Mouse (Mus musculus): Measurements from ENCODE around the gene A230072I06Rik. TPM values are rescaled to one million over a fixed set of nuclear protein-coding genes. Genes with fewer than 3 reads are reported as not detected.
A peak's percentile ranks its signal among the peaks of the same experiment; 100 is the strongest.

The A230072I06Rik gene
- polyA plus RNA-seq, 1 experiment from 2014 or later, result not detected

GRCm38 (mm10) chr8:12282128-12282527, 3.5 kb downstream of the A230072I06Rik start:
- TF ChIP-seq CTCF (IDR thresholded peaks at IDR 0.05; ENCODE audit: low read depth), result no peak
- no peaks in the 10 kb centered on the region for H3K27me3 ChIP-seq (ENCODE audit: insufficient read depth, low read length)
- DNase-seq (ENCODE audit: low spot score) (no peak), ATAC-seq (replicated peaks; ENCODE audit: low FRiP score, low read depth) (no peak)
- H3K4me1 ChIP-seq (replicated peaks; ENCODE audit: insufficient read depth, low read length), result 0 out of 2 replicates have a peak, but pooled peaks cover 7% of the 10 kb centered on the region
- H3K36me3 ChIP-seq (ENCODE audit: insufficient read depth, low read length), result no peaks in the 10 kb centered on the region
- no peak overlapping the region for H3K4me2 ChIP-seq (ENCODE audit: low read length)
- no peak overlapping the region for H3K27ac ChIP-seq
- no peak overlapping the region for H3K9ac ChIP-seq (ENCODE audit: low read depth, low read length)
- no peak overlapping the region for H3K4me3 ChIP-seq (replicated peaks; ENCODE audit: low read depth, low read length)
- 70% methylated on average over 22 of the region's 22 CpGs for WGBS
- H3K9me3 ChIP-seq (replicated peaks; ENCODE audit: low read length), result no peaks in the 10 kb centered on the region

- Histone ChIP-seq H3K9ac (ENCODE audit: low read depth, low read length) (no peak overlapping the region), H3K9me3 (replicated peaks; ENCODE audit: low read length) (no peaks in the 10 kb centered on the region), H3K27ac (no peak overlapping the region), H3K4me2 (ENCODE audit: low read length) (no peak overlapping the region), H3K36me3 (ENCODE audit: insufficient read depth, low read length) (no peaks in the 10 kb centered on the region), H3K27me3 (ENCODE audit: insufficient read depth, low read length) (no peaks in the 10 kb centered on the region), H3K4me1 (replicated peaks; ENCODE audit: insufficient read depth, low read length) (no peaks in the 10 kb centered on the region), H3K4me3 (replicated peaks; ENCODE audit: low read depth, low read length) (no peak overlapping the region)
- no peak for TF ChIP-seq CTCF (IDR thresholded peaks at IDR 0.05; ENCODE audit: low read depth)
- ATAC-seq (replicated peaks; ENCODE audit: low FRiP score, low read depth), result no peak
- peak; percentile 41 for DNase-seq (ENCODE audit: low spot score)
Measured at GRCm38 (mm10) chr8:12290551-12290950, 11.9 kb downstream of the A230072I06Rik start.

GRCm38 (mm10) chr8:12298326-12298950, 19.8 kb downstream of the A230072I06Rik start:
- no peak for TF ChIP-seq CTCF (IDR thresholded peaks at IDR 0.05; ENCODE audit: low read depth)
- no peak overlapping the region for H3K4me3 ChIP-seq (replicated peaks; ENCODE audit: low read depth, low read length)

GRCm38 (mm10) chr8:12301998-12302397, 23.4 kb downstream of the A230072I06Rik start:
- no peaks in the 10 kb centered on the region for H3K4me1 ChIP-seq (replicated peaks; ENCODE audit: insufficient read depth, low read length)
- H3K4me2 ChIP-seq (ENCODE audit: low read length), result no peak overlapping the region
- H3K36me3 ChIP-seq (ENCODE audit: insufficient read depth, low read length), result no peaks in the 10 kb centered on the region
- DNase-seq (ENCODE audit: low spot score), result no peak
- no peak overlapping the region for H3K4me3 ChIP-seq (replicated peaks; ENCODE audit: low read depth, low read length)
- WGBS, result 73% methylated on average over 14 of the region's 14 CpGs
- no peak for ATAC-seq (replicated peaks; ENCODE audit: low FRiP score, low read depth)
- no peak overlapping the region for H3K27ac ChIP-seq
- no peaks in the 10 kb centered on the region for H3K9me3 ChIP-seq (replicated peaks; ENCODE audit: low read length)
- no peak for TF ChIP-seq CTCF (IDR thresholded peaks at IDR 0.05; ENCODE audit: low read depth)
- H3K9ac ChIP-seq (ENCODE audit: low read depth, low read length), result no peak overlapping the region
- no peaks in the 10 kb centered on the region for H3K27me3 ChIP-seq (ENCODE audit: insufficient read depth, low read length)

More at GRCm38 (mm10) chr8:12298326-12298950, 19.8 kb downstream of the A230072I06Rik start:
- 70% methylated on average over 10 of the region's 10 CpGs for WGBS
- H3K27ac ChIP-seq, result no peak overlapping the region
- DNase-seq (ENCODE audit: low spot score) (no peak), ATAC-seq (replicated peaks; ENCODE audit: low FRiP score, low read depth) (no peak)
- no peaks in the 10 kb centered on the region for H3K36me3 ChIP-seq (ENCODE audit: insufficient read depth, low read length)
- H3K9me3 ChIP-seq (replicated peaks; ENCODE audit: low read length), result no peaks in the 10 kb centered on the region
- no peaks in the 10 kb centered on the region for H3K4me1 ChIP-seq (replicated peaks; ENCODE audit: insufficient read depth, low read length)
- H3K27me3 ChIP-seq (ENCODE audit: insufficient read depth, low read length), result no peaks in the 10 kb centered on the region
- no peak overlapping the region for H3K4me2 ChIP-seq (ENCODE audit: low read length)
- no peak overlapping the region for H3K9ac ChIP-seq (ENCODE audit: low read depth, low read length)

GRCm38 (mm10) chr8:12312975-12313734, 34.5 kb downstream of the A230072I06Rik start:
- Histone ChIP-seq H3K27ac (no peak overlapping the region), H3K9ac (ENCODE audit: low read depth, low read length) (no peak overlapping the region), H3K36me3 (ENCODE audit: insufficient read depth, low read length) (no peaks in the 10 kb centered on the region), H3K9me3 (replicated peaks; ENCODE audit: low read length) (no peaks in the 10 kb centered on the region), H3K4me2 (ENCODE audit: low read length) (no peak overlapping the region), H3K4me1 (replicated peaks; ENCODE audit: insufficient read depth, low read length) (no peaks in the 10 kb centered on the region), H3K4me3 (replicated peaks; ENCODE audit: low read depth, low read length) (no peak overlapping the region), H3K27me3 (ENCODE audit: insufficient read depth, low read length) (peaks cover 13% of the 10 kb centered on the region; the same call in 1 of the 2 replicates)
- DNase-seq (ENCODE audit: low spot score) (peak; percentile 28), ATAC-seq (replicated peaks; ENCODE audit: low FRiP score, low read depth) (no peak)
- WGBS, result 20% methylated on average over 16 of the region's 16 CpGs
- TF ChIP-seq CTCF (IDR thresholded peaks at IDR 0.05; ENCODE audit: low read depth), result no peak

GRCm38 (mm10) chr8:12314258-12314657, 35.6 kb downstream of the A230072I06Rik start:
- H3K4me1 ChIP-seq (replicated peaks; ENCODE audit: insufficient read depth, low read length), result no peaks in the 10 kb centered on the region
- H3K9ac ChIP-seq (ENCODE audit: low read depth, low read length), result no peak overlapping the region
- no peak for TF ChIP-seq CTCF (IDR thresholded peaks at IDR 0.05; ENCODE audit: low read depth)
- ATAC-seq (replicated peaks; ENCODE audit: low FRiP score, low read depth), result peak; percentile 57; the same call in 1 of the 2 replicates
- 28% methylated on average over 11 of the region's 11 CpGs for WGBS
- peaks cover 13% of the 10 kb centered on the region; the same call in 1 of the 2 replicates for H3K27me3 ChIP-seq (ENCODE audit: insufficient read depth, low read length)
- no peak overlapping the region for H3K4me2 ChIP-seq (ENCODE audit: low read length)
- DNase-seq (ENCODE audit: low spot score), result peak; percentile 34
- no peaks in the 10 kb centered on the region for H3K36me3 ChIP-seq (ENCODE audit: insufficient read depth, low read length)
- H3K27ac ChIP-seq, result no peak overlapping the region
- H3K4me3 ChIP-seq (replicated peaks; ENCODE audit: low read depth, low read length), result no peak overlapping the region
- no peaks in the 10 kb centered on the region for H3K9me3 ChIP-seq (replicated peaks; ENCODE audit: low read length)

All from kidney, postnatal 0 days (tissue).